ENCODE assay signal across 9 mouse cellular contexts in the genomic region with DNA sequence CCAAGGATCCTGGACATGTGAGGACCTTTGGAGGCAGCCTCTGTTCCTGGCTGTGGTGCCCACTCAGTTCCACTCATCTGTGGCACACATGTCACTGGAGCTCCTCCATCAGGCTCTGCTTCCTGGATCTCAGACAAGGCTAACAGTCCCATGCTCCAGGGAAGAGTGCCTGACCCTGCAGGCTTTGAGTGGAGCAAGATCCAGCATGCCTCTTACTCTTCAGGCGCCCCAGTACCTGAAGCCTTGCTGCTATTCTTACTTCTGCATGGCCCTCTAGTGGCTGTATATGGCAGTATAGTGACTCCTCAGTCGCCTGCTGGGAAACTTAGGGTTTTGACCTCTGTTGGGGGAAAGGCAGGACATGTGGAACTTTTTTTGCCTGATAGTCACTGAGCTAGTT. TPM values are rescaled to one million over a fixed set of nuclear protein-coding genes. Genes with fewer than 3 reads are reported as not detected.
DNase-seq lines count a peak whose midpoint lies in the region; ATAC-seq and TF ChIP-seq lines count a peak whose summit lies in the region.
"Had no signal": no experiment of that assay in that cellular context is flagged by ENCODE, and none has a peak within 500 bp of the region (broad histone marks: within the 10 kb centered on the region; RNA-seq: fewer than 3 reads in every experiment).

No protein-coding gene starts in this region.

- no peaks in the 10 kb centered on the region for H3K4me1 ChIP-seq in embryonic fibroblast, embryonic 13.5 days (ENCODE audit: control insufficient read depth, insufficient read depth, low read length)
- H3K4me1 ChIP-seq in hindbrain, embryonic 13.5 days (replicated peaks) = peaks cover 14% of the 10 kb centered on the region
- peaks cover 30% of the 10 kb centered on the region for H3K4me1 ChIP-seq in liver, adult 2 months (ENCODE audit: control insufficient read depth, insufficient read depth, low read length)
- H3K4me1 ChIP-seq in midbrain, postnatal 0 days (ENCODE audit: insufficient read depth, low read length) = no peaks in the 10 kb centered on the region
- H3K4me1 ChIP-seq: embryonic facial prominence, embryonic 13.5 days had no signal

- peak; percentile 20; the same call in 1 of the 2 replicates for TF ChIP-seq CTCF in embryonic fibroblast, embryonic 13.5 days (IDR thresholded peaks at IDR 0.05; ENCODE audit: borderline replicate concordance, insufficient read depth, low read length)
- peak; percentile 57 for TF ChIP-seq CTCF in liver, adult 2 months (IDR thresholded peaks at IDR 0.05; ENCODE audit: low read depth, low read length)
- peak; percentile 85 for TF ChIP-seq CTCF in midbrain, postnatal 0 days (IDR thresholded peaks at IDR 0.05)

- no peak overlapping the region for H3K9ac ChIP-seq in hindbrain, embryonic 13.5 days
- H3K9ac ChIP-seq in liver, adult 2 months (ENCODE audit: low read depth, low read length) = no peak overlapping the region
- no peak overlapping the region for H3K9ac ChIP-seq in midbrain, postnatal 0 days (replicated peaks; ENCODE audit: low read length, poor library complexity, severe bottlenecking)
- H3K9ac ChIP-seq: embryonic facial prominence, embryonic 13.5 days had no signal

- H3K79me2 ChIP-seq in liver, adult 2 months (ENCODE audit: control insufficient read depth, insufficient read depth, low read length) = peaks cover 3% of the 10 kb centered on the region; the same call in 1 of the 2 replicates

- H3K27ac ChIP-seq in embryonic fibroblast, embryonic 13.5 days (ENCODE audit: insufficient read depth, low read length) = no peak overlapping the region
- H3K27ac ChIP-seq in hindbrain, embryonic 13.5 days = no peak overlapping the region
- H3K27ac ChIP-seq in liver, adult 2 months (replicated peaks; ENCODE audit: insufficient read depth, low read depth, low read length) = peak overlapping the region; percentile 85
- no peak overlapping the region for H3K27ac ChIP-seq in midbrain, postnatal 0 days (ENCODE audit: low read depth, low read length)
- H3K27ac ChIP-seq: embryonic facial prominence, embryonic 13.5 days had no signal

- peak; percentile 41 to 50 for DNase-seq in right cerebral cortex, adult 2 months (ENCODE audit: low spot score in 2 of 2)
- no peak for DNase-seq in right cerebral cortex, postnatal 36 days (ENCODE audit: low spot score in 2 of 2)
- DNase-seq in adrenal gland, postnatal 36 days = peak; percentile 36 to 56
- DNase-seq in liver, adult 2 months (ENCODE audit: extremely low read depth, low read depth, low spot score) = peak; percentile 76
- DNase-seq in midbrain, postnatal 0 days (ENCODE audit: low spot score) = peak; percentile 59
- DNase-seq in layer of hippocampus, adult 9-11 months = no peak

- no peaks in the 10 kb centered on the region for H3K27me3 ChIP-seq in hindbrain, embryonic 13.5 days
- H3K27me3 ChIP-seq in liver, adult 2 months (ENCODE audit: control insufficient read depth, insufficient read depth, low read length) = no peaks in the 10 kb centered on the region
- no peaks in the 10 kb centered on the region for H3K27me3 ChIP-seq in midbrain, postnatal 0 days (ENCODE audit: insufficient read depth, low read length)
- H3K27me3 ChIP-seq: embryonic facial prominence, embryonic 13.5 days had no signal

- no peak for TF ChIP-seq POLR2A in embryonic fibroblast, embryonic 13.5 days (IDR thresholded peaks at IDR 0.05; ENCODE audit: low read depth, low read length)
- no peak for TF ChIP-seq POLR2A in liver, adult 2 months (IDR thresholded peaks at IDR 0.05; ENCODE audit: extremely low read depth, insufficient read depth, low read length)

- peak; percentile 71 for ATAC-seq in hindbrain, embryonic 13.5 days (ENCODE audit: low FRiP score)
- ATAC-seq in midbrain, postnatal 0 days (ENCODE audit: low FRiP score) = 0 out of 2 replicates have a peak, but pooled peaks have one; percentile 31

- H3K9me3 ChIP-seq in hindbrain, embryonic 13.5 days = no peaks in the 10 kb centered on the region
- no peaks in the 10 kb centered on the region for H3K9me3 ChIP-seq in midbrain, postnatal 0 days (ENCODE audit: low read length)
- H3K9me3 ChIP-seq: embryonic facial prominence, embryonic 13.5 days had no signal

- H3K36me3 ChIP-seq in hindbrain, embryonic 13.5 days = peaks cover 19% of the 10 kb centered on the region
- no peaks in the 10 kb centered on the region for H3K36me3 ChIP-seq in liver, adult 2 months (ENCODE audit: control insufficient read depth, insufficient read depth, low read length)
- peaks cover 14% of the 10 kb centered on the region; the same call in 1 of the 2 replicates for H3K36me3 ChIP-seq in midbrain, postnatal 0 days (ENCODE audit: insufficient read depth, low read length)
- H3K36me3 ChIP-seq: embryonic facial prominence, embryonic 13.5 days had no signal

- 25% methylated on average over 2 of the region's 2 CpGs for WGBS in hindbrain, embryonic 13.5 days
- WGBS in liver, adult 2 months = 2% methylated on average over 2 of the region's 2 CpGs
- 17% methylated on average over 2 of the region's 2 CpGs for WGBS in midbrain, postnatal 0 days

- no peak overlapping the region for H3K4me3 ChIP-seq in embryonic fibroblast, embryonic 13.5 days (ENCODE audit: insufficient read depth, low read length)
- H3K4me3 ChIP-seq in hindbrain, embryonic 13.5 days = no peak overlapping the region
- H3K4me3 ChIP-seq in liver, adult 2 months (ENCODE audit: insufficient read depth, low read depth, low read length) = no peak overlapping the region
- no peak overlapping the region for H3K4me3 ChIP-seq in midbrain, postnatal 0 days (ENCODE audit: low read depth, low read length)
- H3K4me3 ChIP-seq: embryonic facial prominence, embryonic 13.5 days had no signal

- H3K4me2 ChIP-seq in hindbrain, embryonic 13.5 days = no peak overlapping the region
- no peak overlapping the region for H3K4me2 ChIP-seq in midbrain, postnatal 0 days (ENCODE audit: low read depth, low read length, poor library complexity, severe bottlenecking)
- H3K4me2 ChIP-seq: embryonic facial prominence, embryonic 13.5 days had no signal

RNA-seq across cellular contexts. Expression of gene Tppp, which starts 17.0 kb away (rescaled TPM):
- 10 to 100 TPM; 10.1 to 14.2 TPM for total RNA-seq in adrenal gland, postnatal 36 days (2021)
- 0.13 TPM in 1 of 2 replicates, not detected in the other for polyA plus RNA-seq in embryonic fibroblast, embryonic 13.5 days (2011; ENCODE audit: insufficient read length, low read depth, missing spikeins)
- 7.3 and 8.2 TPM in 2 replicates for polyA plus RNA-seq in hindbrain, embryonic 13.5 days (2015; fragmentation: Nextera tagmentation; extraction: Ambion mirVana)
- 7.9 and 9.8 TPM in 2 replicates for total RNA-seq in liver, adult 2 months (2014; rRNA removed)
- 2.7 and 2.9 TPM in 2 replicates for polyA plus RNA-seq in liver, adult 2 months (2012; rRNA removed)
- 34.5 and 35.9 TPM in 2 replicates for total RNA-seq in midbrain, postnatal 0 days (2014; rRNA removed)
- polyA plus RNA-seq in midbrain, postnatal 0 days (2015; fragmentation: Nextera tagmentation; extraction: Ambion mirVana) = 8.3 and 9.8 TPM in 2 replicates

RNA-seq across cellular contexts. Expression of gene Cep72, which starts 35.9 kb away (rescaled TPM):
- 1 to 10 TPM; 4.1 to 6.5 TPM for total RNA-seq in adrenal gland, postnatal 36 days (2021)
- 5.8 and 8.1 TPM in 2 replicates for polyA plus RNA-seq in embryonic fibroblast, embryonic 13.5 days (2011; ENCODE audit: insufficient read length, low read depth, missing spikeins)
- polyA plus RNA-seq in hindbrain, embryonic 13.5 days (2015; fragmentation: Nextera tagmentation; extraction: Ambion mirVana) = 10.0 and 12.0 TPM in 2 replicates
- total RNA-seq in liver, adult 2 months (2014; rRNA removed) = 0.46 and 0.60 TPM in 2 replicates
- 0.37 and 1.2 TPM in 2 replicates for polyA plus RNA-seq in liver, adult 2 months (2012; rRNA removed)
- total RNA-seq in midbrain, postnatal 0 days (2014; rRNA removed) = 3.2 and 8.1 TPM in 2 replicates
- 5.1 and 6.1 TPM in 2 replicates for polyA plus RNA-seq in midbrain, postnatal 0 days (2015; fragmentation: Nextera tagmentation; extraction: Ambion mirVana)

Comparison
In these comparisons a context has a peak if more than half of its experiments do, and no peak if none do; other contexts are left out.
1. DNase-seq: peak in right cerebral cortex, adult 2 months (2 of 2), adrenal gland, postnatal 36 days (2 of 2), liver, adult 2 months (single experiment) and midbrain, postnatal 0 days (single experiment); none in right cerebral cortex, postnatal 36 days (0 of 2) and layer of hippocampus, adult 9-11 months (single experiment).
2. CTCF ChIP-seq: peak in every context shown above with its lines; median percentile 85 in midbrain, postnatal 0 days; 57 in liver, adult 2 months; 20 in embryonic fibroblast, embryonic 13.5 days.